Mouse (Mus musculus) heart, adult 2 months (tissue): ENCODE data around the gene Foxn2.

ENCODE experiments used
- CTCF ChIP-seq: fragments of 200-600 bp; IDR thresholded peaks from 2 replicates; pipeline ENCODE4 v1.8.1; 2022; ENCODE audit warnings: antibody characterized with exemption, mild to moderate bottlenecking, moderate library complexity
- EP300 ChIP-seq: fragments of 200-500 bp; IDR thresholded peaks from 2 replicates; pipeline ENCODE4 v1.6.1; 2011; ENCODE audit warnings: low read depth, low read length, control low read depth; ENCODE audit not compliant: insufficient read depth
- POLR2A ChIP-seq: fragments of 200-500 bp; IDR thresholded peaks from 2 replicates; pipeline ENCODE4 v1.6.1; 2011; ENCODE audit warnings: mild to moderate bottlenecking, low read depth, low read length, control low read depth; ENCODE audit not compliant: insufficient read depth

DNA sequence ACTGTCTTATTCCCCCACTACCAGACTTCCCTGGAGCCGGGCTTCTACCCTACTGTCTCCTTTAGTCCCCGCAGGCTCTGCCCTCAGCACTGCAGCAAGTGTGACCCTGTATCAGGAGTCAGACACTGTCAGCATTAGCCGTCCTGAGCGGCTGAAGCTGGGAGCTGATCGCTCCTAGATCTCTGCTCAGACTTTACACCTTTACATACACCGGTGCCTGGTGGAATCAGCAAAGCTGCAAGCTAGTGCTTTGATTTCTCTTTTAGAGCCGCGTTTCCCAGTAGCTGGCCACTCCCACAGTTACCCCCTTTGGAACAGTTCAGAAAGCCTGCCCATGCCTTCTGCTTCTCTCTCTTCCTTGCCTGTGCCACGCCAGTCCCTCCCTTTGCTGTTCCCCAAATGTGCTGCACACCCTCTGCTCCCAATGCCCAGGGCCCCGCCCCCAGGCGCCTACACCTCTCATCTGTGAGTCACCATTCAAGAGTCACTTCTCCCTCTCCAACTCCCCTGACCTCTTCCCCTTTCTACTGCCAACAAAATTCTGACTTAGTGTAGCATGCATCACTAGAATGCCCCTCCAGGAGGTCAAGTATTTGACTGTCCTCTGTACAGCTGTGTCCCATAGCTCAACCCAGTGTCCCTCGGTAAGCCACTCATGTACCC lies 68.5 kb downstream of the Foxn2 start:
- TF ChIP-seq CTCF (no peak), EP300 (no peak), POLR2A (no peak)
